In the genomic region with DNA sequence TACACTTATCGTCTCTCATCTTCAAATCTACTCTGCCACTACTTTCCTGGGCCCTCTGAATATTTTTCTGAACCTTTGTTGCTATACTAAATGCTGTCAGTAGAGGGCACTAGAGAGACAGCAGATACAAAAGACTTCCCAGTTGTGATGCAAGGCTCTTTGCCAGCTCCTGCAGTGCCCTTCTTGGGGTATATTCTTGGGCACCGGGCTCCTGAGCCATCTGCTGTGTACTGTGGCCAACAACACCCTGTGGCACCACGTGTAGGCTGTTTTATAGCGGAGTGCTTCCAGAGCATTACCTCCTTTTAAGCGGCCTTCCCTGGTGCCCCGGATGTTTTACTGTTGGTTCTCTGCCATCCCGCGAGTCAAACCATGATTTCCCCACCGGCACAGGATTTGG, we compare ENCODE assay signal across 10 mouse cellular contexts. TPM values are rescaled to one million over a fixed set of nuclear protein-coding genes. Genes with fewer than 3 reads are reported as not detected.
DNase-seq lines count a peak whose midpoint lies in the region; ATAC-seq and TF ChIP-seq lines count a peak whose summit lies in the region.
"Had no signal": no experiment of that assay in that cellular context is flagged by ENCODE, and none has a peak within 500 bp of the region (broad histone marks: within the 10 kb centered on the region; RNA-seq: fewer than 3 reads in every experiment).

No protein-coding gene starts in this region.

- H3K4me1 ChIP-seq in hindbrain, embryonic 11.5 days (replicated peaks; ENCODE audit: control insufficient read depth, insufficient read depth, low read length): no peaks in the 10 kb centered on the region
- peaks cover 10% of the 10 kb centered on the region; the same call in 1 of the 2 replicates for H3K4me1 ChIP-seq in hindbrain, embryonic 10.5 days (replicated peaks)
- H3K4me1 ChIP-seq in cortical plate, adult 2 months (ENCODE audit: control insufficient read depth, insufficient read depth, low read length): peaks cover 4% of the 10 kb centered on the region
- 0 out of 2 replicates have a peak, but pooled peaks cover 3% of the 10 kb centered on the region for H3K4me1 ChIP-seq in kidney, postnatal 0 days (replicated peaks; ENCODE audit: insufficient read depth, low read length)
- no peaks in the 10 kb centered on the region for H3K4me1 ChIP-seq in lung, adult 2 months (ENCODE audit: control insufficient read depth, insufficient read depth, low read length)
- H3K4me1 ChIP-seq: stomach, embryonic 15.5 days had no signal

- no peak overlapping the region for H3K4me3 ChIP-seq in hindbrain, embryonic 11.5 days (ENCODE audit: low read depth, low read length)
- H3K4me3 ChIP-seq in hindbrain, embryonic 10.5 days: no peak overlapping the region
- no peak overlapping the region for H3K4me3 ChIP-seq in cortical plate, adult 2 months (ENCODE audit: insufficient read depth, low read length)
- no peak overlapping the region for H3K4me3 ChIP-seq in kidney, postnatal 0 days (replicated peaks; ENCODE audit: low read depth, low read length)
- no peak overlapping the region for H3K4me3 ChIP-seq in lung, adult 2 months (replicated peaks; ENCODE audit: extremely low read depth, low read depth, low read length)
- H3K4me3 ChIP-seq: limb, embryonic 12.5 days; stomach, embryonic 15.5 days had no signal

- H3K36me3 ChIP-seq in hindbrain, embryonic 11.5 days (ENCODE audit: control insufficient read depth, insufficient read depth, low read length): no peaks in the 10 kb centered on the region
- H3K36me3 ChIP-seq in hindbrain, embryonic 10.5 days: no peaks in the 10 kb centered on the region
- no peaks in the 10 kb centered on the region for H3K36me3 ChIP-seq in kidney, postnatal 0 days (ENCODE audit: insufficient read depth, low read length)
- H3K36me3 ChIP-seq: limb, embryonic 12.5 days; stomach, embryonic 15.5 days had no signal

- no peak for TF ChIP-seq POLR2A in cortical plate, adult 2 months (IDR thresholded peaks at IDR 0.05; ENCODE audit: extremely low read depth, insufficient read depth, low read length)
- TF ChIP-seq POLR2A in lung, adult 2 months (IDR thresholded peaks at IDR 0.05; ENCODE audit: borderline replicate concordance, extremely low read depth, low read depth, low read length): no peak

- H3K4me2 ChIP-seq in hindbrain, embryonic 11.5 days (replicated peaks; ENCODE audit: low read depth, low read length): no peak overlapping the region
- no peak overlapping the region for H3K4me2 ChIP-seq in kidney, postnatal 0 days (ENCODE audit: low read length)
- H3K4me2 ChIP-seq: limb, embryonic 12.5 days; stomach, embryonic 15.5 days had no signal

- H3K9ac ChIP-seq in hindbrain, embryonic 11.5 days (ENCODE audit: low read depth, low read length): no peak overlapping the region
- H3K9ac ChIP-seq in kidney, postnatal 0 days (ENCODE audit: low read depth, low read length): no peak overlapping the region
- H3K9ac ChIP-seq: limb, embryonic 12.5 days; stomach, embryonic 15.5 days had no signal

- WGBS in hindbrain, embryonic 11.5 days: 88% methylated on average over 9 of the region's 9 CpGs
- 86% methylated on average over 9 of the region's 9 CpGs for WGBS in hindbrain, embryonic 10.5 days
- 81% methylated on average over 9 of the region's 9 CpGs for WGBS in kidney, postnatal 0 days
- 73% methylated on average over 9 of the region's 9 CpGs for WGBS in lung, adult 2 months

- H3K27me3 ChIP-seq in hindbrain, embryonic 11.5 days (ENCODE audit: control insufficient read depth, insufficient read depth, low read length): no peaks in the 10 kb centered on the region
- H3K27me3 ChIP-seq in hindbrain, embryonic 10.5 days (ENCODE audit: insufficient read depth, poor library complexity, severe bottlenecking): no peaks in the 10 kb centered on the region
- H3K27me3 ChIP-seq in kidney, postnatal 0 days (ENCODE audit: insufficient read depth, low read length): no peaks in the 10 kb centered on the region
- H3K27me3 ChIP-seq: limb, embryonic 12.5 days; stomach, embryonic 15.5 days had no signal

- H3K9me3 ChIP-seq in hindbrain, embryonic 11.5 days (ENCODE audit: control insufficient read depth, low read length): no peaks in the 10 kb centered on the region
- no peaks in the 10 kb centered on the region for H3K9me3 ChIP-seq in hindbrain, embryonic 10.5 days
- H3K9me3 ChIP-seq in kidney, postnatal 0 days (replicated peaks; ENCODE audit: low read length): no peaks in the 10 kb centered on the region
- H3K9me3 ChIP-seq: limb, embryonic 12.5 days; stomach, embryonic 15.5 days had no signal

- H3K27ac ChIP-seq in hindbrain, embryonic 11.5 days (ENCODE audit: low read depth, low read length): no peak overlapping the region
- H3K27ac ChIP-seq in hindbrain, embryonic 10.5 days: no peak overlapping the region
- no peak overlapping the region for H3K27ac ChIP-seq in cortical plate, adult 2 months (ENCODE audit: insufficient read depth, low read length)
- no peak overlapping the region for H3K27ac ChIP-seq in kidney, postnatal 0 days
- H3K27ac ChIP-seq: limb, embryonic 12.5 days; stomach, embryonic 15.5 days had no signal

- TF ChIP-seq CTCF in cortical plate, adult 2 months (IDR thresholded peaks at IDR 0.05; ENCODE audit: extremely low read depth, insufficient read depth, low read length): peak; percentile 46
- peak; percentile 73 for TF ChIP-seq CTCF in kidney, postnatal 0 days (IDR thresholded peaks at IDR 0.05; ENCODE audit: low read depth)
- peak; percentile 15; the same call in 1 of the 2 replicates for TF ChIP-seq CTCF in lung, adult 2 months (IDR thresholded peaks at IDR 0.05; ENCODE audit: insufficient read depth, low read length)

- DNase-seq in hindbrain, embryonic 11.5 days (ENCODE audit: low spot score): peak; percentile 73
- DNase-seq in hindbrain, embryonic 10.5 days (ENCODE audit: low spot score): no peak
- peak; percentile 54 for DNase-seq in MN1 (ENCODE audit: low spot score)
- DNase-seq in kidney, postnatal 0 days (ENCODE audit: low spot score): peak; percentile 70
- no peak for DNase-seq in lung, adult 2 months
- peak; percentile 50 to 63 for DNase-seq in right cerebral cortex, postnatal 36 days (ENCODE audit: low spot score in 2 of 2)
- DNase-seq in urinary bladder, postnatal 14 days (ENCODE audit: low spot score): no peak

- peak; percentile 45; the same call in 1 of the 2 replicates for ATAC-seq in hindbrain, embryonic 11.5 days (ENCODE audit: low FRiP score)
- ATAC-seq in kidney, postnatal 0 days (replicated peaks; ENCODE audit: low FRiP score, low read depth): no peak

RNA-seq across cellular contexts. Expression of a gene that starts 27.3 kb away (rescaled TPM):
- 2.1 and 3.8 TPM in 2 replicates for polyA plus RNA-seq in hindbrain, embryonic 11.5 days (2014; fragmentation: Nextera tagmentation; extraction: Ambion mirVana)
- 0.93 and 1.7 TPM in 2 replicates for polyA plus RNA-seq in hindbrain, embryonic 10.5 days (2016; fragmentation: Nextera tagmentation; extraction: Ambion mirVana)
- 0.83 and 0.90 TPM in 2 replicates for polyA plus RNA-seq in cortical plate, adult 2 months (2012; rRNA removed)
- polyA plus RNA-seq in kidney, postnatal 0 days (2015; fragmentation: Nextera tagmentation; extraction: Ambion mirVana): 0.26 and 0.38 TPM in 2 replicates
- 0.17 and 1.5 TPM in 2 replicates for polyA plus RNA-seq in lung, adult 2 months (2012; rRNA removed)

Comparison
In these comparisons a context has a peak if more than half of its experiments do, and no peak if none do; other contexts are left out.
1. DNase-seq: peak in hindbrain, embryonic 11.5 days (single experiment), MN1 (single experiment), kidney, postnatal 0 days (single experiment) and right cerebral cortex, postnatal 36 days (2 of 2); none in hindbrain, embryonic 10.5 days (single experiment), lung, adult 2 months (single experiment) and urinary bladder, postnatal 14 days (single experiment).
2. CTCF ChIP-seq: peak in every context shown above with its lines; median percentile 73 in kidney, postnatal 0 days; 46 in cortical plate, adult 2 months; 15 in lung, adult 2 months.